Mouse (Mus musculus): ENCODE measurements around the gene Sh2d3c.

The Sh2d3c gene

GRCm38 (mm10) chr2:32720681-32721229 is at the start of gene Sh2d3c:
Gene Sh2d3c (plus strand): TSS chr2:32721055.
- peak; percentile 76 for DNase-seq (ENCODE audit: low read depth, low spot score)

- DNase-seq (ENCODE audit: low read depth, low spot score) = no peak
These were observed 49.7 kb upstream of the Sh2d3c start for GRCm38 (mm10) chr2:32671147-32671546.

GRCm38 (mm10) chr2:32671907-32672595 is 48.8 kb upstream of the Sh2d3c start:
- peak; percentile 56 for DNase-seq (ENCODE audit: low read depth, low spot score)

GRCm38 (mm10) chr2:32673176-32673917 is 47.5 kb upstream of the Sh2d3c start:
- no peak for DNase-seq (ENCODE audit: low read depth, low spot score)

- DNase-seq (ENCODE audit: low read depth, low spot score) = no peak
These were observed 44.0 kb upstream of the Sh2d3c start for GRCm38 (mm10) chr2:32676821-32677220.

- DNase-seq (ENCODE audit: low read depth, low spot score) = no peak
These were observed 43.2 kb upstream of the Sh2d3c start for GRCm38 (mm10) chr2:32677683-32678082.

- DNase-seq (ENCODE audit: low read depth, low spot score) = peak; percentile 99
These were observed 40.8 kb upstream of the Sh2d3c start for GRCm38 (mm10) chr2:32680051-32680451.

- DNase-seq (ENCODE audit: low read depth, low spot score) = no peak
These were observed 39.7 kb upstream of the Sh2d3c start for GRCm38 (mm10) chr2:32680961-32681650.

- no peak for DNase-seq (ENCODE audit: low read depth, low spot score)
These were observed 39.1 kb upstream of the Sh2d3c start for GRCm38 (mm10) chr2:32681754-32682153.

- DNase-seq (ENCODE audit: low read depth, low spot score) = no peak
These were observed 38.0 kb upstream of the Sh2d3c start for GRCm38 (mm10) chr2:32682721-32683417.

GRCm38 (mm10) chr2:32683701-32684100 is 37.2 kb upstream of the Sh2d3c start:
- no peak for DNase-seq (ENCODE audit: low read depth, low spot score)

GRCm38 (mm10) chr2:32684681-32685428 is 36.0 kb upstream of the Sh2d3c start:
- no peak for DNase-seq (ENCODE audit: low read depth, low spot score)

- peak; percentile 90 for DNase-seq (ENCODE audit: low read depth, low spot score)
These were observed 35.0 kb upstream of the Sh2d3c start for GRCm38 (mm10) chr2:32685807-32686206.

- no peak for DNase-seq (ENCODE audit: low read depth, low spot score)
These were observed 34.2 kb upstream of the Sh2d3c start for GRCm38 (mm10) chr2:32686640-32687039.

- DNase-seq (ENCODE audit: low read depth, low spot score) = no peak
These were observed 33.3 kb upstream of the Sh2d3c start for GRCm38 (mm10) chr2:32687562-32687961.

- DNase-seq (ENCODE audit: low read depth, low spot score) = peak; percentile 98
These were observed 31.4 kb upstream of the Sh2d3c start for GRCm38 (mm10) chr2:32689420-32689819.

GRCm38 (mm10) chr2:32691041-32691440 is 29.8 kb upstream of the Sh2d3c start:
- DNase-seq (ENCODE audit: low read depth, low spot score) = no peak

- DNase-seq (ENCODE audit: low read depth, low spot score) = no peak
These were observed 28.4 kb upstream of the Sh2d3c start for GRCm38 (mm10) chr2:32692496-32692895.

GRCm38 (mm10) chr2:32693282-32693681 is 27.6 kb upstream of the Sh2d3c start:
- no peak for DNase-seq (ENCODE audit: low read depth, low spot score)

GRCm38 (mm10) chr2:32693823-32694411 is 26.9 kb upstream of the Sh2d3c start:
- DNase-seq (ENCODE audit: low read depth, low spot score) = peak; percentile 98
